Mouse (Mus musculus): Measurements from ENCODE around the gene Pex6.

Pex6 gene

DNA sequence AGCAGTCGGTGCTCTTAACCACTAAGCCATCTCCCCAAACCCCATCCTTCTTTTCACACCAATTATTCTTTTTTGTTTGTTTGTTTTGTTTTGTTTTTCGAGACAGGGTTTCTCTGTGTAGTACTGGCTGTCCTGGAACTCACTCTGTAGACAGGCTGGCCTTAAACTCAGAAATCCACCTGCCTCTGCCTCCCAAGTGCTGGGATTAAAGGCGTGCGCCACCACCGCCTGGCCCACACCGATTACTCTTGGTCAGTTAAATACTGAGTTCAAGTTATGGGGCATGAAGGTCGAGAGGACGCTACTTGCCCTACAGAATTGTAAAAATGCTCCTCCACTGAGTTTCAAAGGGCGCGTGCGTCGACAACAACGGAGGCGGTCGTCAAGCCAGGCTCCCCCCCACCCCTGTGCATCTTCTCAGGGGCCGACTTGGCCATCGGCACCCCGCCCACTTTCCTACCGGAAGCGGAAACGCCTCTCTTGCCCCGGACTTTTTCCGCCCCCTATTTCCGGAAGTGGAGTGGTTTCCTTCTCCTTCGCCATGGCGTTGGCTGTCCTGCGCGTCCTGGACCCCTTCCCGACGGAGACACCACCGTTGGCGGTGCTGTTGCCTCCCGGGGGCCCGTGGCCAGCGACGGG lies at the start of gene Pex6:
Gene Pex6, plus strand, starts transcription at position 505 of the 639 bp plus-strand sequence.
- peak; percentile 95 for DNase-seq

DNA sequence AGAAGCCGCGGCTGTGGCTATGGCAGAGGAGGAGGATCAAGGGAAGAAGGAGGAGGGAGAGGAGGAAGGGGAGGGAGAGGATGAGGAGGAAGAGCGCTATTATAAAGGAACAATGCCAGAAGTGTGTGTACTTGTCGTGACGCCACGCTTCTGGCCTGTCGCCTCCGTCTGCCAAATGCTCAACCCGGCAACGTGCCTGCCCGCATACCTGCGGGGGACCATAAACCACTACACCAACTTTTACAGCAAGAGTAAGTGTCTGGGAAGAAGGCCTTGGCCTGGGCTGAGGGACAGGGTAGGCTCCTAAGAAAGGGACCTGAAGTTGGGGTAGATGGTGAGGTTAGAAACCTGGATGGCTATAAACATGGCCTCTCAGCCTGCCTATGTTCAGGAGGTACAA lies 49.3 kb upstream of the Pex6 start:
- no peak for DNase-seq

DNA sequence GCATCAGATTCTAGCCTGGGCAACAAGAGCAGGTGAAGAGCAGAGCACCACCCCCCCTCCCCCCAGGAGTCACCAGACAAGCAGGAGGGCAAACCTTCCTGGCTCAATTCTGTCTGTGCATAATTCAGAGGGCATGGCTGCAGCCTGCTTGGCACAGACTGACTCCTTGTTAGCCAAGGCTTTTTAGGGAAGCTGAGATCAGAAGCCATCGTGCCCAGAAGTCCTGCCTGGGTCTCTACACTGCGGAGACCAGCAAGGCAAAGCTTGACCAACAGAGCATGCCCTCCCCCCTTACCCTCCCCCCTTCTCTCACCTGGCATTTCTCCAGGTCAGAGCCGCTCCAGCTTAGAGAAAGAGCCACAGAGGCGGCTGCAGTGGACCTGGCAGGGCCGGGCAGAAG lies 48.5 kb upstream of the Pex6 start:
- DNase-seq = no peak

DNA sequence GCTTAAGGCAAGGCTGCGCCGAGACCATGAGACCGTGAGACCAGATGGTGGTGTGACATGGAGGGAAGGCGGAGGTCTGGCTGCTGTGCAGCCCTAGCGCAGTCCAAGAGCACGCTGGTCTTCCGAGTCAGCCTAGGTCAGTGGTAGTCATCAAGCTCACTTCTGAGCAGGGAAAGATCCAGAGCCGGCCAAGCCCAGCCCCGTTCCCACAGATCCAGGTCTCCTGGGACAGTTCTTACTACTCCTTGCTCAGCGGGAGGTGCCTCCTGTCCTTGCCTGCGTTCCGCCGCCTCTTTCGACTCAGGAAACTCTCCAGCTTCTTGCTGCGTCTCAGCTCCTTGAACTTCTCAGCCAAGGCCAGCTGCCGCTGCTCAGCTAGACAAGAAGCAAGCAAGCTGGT lies 43.6 kb upstream of the Pex6 start:
- no peak for DNase-seq

DNA sequence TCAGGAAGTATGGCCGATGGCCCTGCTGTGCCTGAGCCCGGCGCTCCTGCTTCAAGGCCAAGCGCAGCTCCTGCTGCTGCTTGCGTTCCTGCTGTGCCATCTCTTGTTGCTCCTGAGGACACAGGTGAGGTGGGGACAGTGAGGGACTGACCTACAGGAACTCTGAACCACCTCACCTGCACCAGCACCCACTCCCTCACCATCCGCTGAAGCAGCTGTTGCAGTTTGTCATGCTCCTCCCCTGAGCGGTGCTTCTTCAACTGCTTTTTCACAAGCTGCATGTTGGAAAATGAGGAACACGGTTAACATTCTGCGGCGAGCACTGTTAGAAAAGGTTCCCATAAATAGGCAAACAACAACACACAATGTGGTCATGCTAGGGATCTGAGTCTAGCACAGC lies 41.4 kb upstream of the Pex6 start:
- no peak for DNase-seq

DNA sequence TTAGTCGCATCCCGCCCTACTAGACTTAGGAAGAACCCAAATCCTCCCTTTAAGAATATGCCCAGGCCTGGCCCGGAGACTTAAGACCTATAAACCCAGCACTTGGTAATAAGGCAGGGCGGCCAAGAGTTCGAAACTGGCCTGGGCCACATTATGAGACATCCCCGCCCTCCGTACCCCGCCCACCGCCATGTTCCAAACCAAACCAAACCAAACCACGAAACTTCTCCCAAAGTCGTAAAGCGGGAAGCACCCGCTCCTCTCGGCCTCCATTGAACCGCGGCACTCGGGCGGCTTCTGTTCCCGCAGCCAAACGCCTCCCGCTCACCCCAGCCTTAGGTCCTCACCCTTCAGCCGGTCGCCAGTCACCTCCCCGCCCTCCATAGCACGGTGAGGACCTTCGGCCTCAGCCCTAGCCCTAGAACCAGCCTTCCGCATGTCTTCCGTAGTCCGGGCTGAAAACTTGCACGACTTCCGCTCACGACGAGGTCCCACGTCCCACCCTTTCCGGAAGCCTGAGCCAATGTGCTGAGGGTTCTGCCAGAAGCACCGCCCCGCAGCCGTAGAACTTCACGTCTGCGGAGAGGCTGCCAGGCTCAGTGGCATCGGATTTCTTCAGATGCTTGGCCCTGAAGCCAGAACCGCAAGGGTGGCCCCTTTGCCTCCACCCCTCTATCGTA lies 37.3 kb upstream of the Pex6 start, which contains the start of gene Rrp36:
Gene Rrp36, minus strand, starts transcription at position 503 of the 680 bp plus-strand sequence.
- peak; percentile 88 for DNase-seq

DNA sequence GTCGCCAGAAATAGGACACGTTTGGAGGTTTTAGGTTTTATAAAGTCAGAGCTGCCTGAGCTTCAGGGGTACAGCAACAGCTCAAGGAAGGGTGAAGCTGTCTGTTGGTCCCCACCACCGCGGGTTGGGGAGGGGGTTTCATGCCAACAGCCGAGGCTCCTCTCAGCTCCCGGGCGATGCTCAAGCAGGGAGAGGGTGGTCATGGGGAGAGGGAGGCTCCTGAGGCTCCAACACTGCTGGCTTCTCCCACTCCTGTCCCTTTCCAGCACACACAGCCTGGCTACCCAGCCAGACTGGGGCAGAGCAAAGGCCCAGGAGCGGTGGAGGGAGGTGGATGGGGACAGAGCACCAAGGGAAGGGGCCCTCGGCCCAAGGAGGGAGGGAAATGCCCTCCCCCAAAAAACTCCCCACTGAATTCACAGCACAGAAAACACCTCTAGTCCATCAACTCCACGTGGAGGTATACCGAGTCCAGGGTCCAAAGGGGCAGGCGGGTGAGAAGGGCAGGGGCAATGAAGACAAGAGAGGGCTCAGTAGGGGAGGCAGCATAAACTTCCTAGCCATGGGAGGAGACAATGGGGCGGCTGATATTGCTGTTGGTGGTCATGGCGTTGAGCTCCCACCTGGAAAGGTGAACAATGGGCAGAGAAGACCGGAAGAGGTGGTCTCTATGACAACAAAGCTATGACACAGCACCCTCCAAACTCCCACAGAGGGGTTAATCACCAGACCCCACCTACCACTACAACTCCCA lies 36.6 kb upstream of the Pex6 start:
- no peak for DNase-seq

DNA sequence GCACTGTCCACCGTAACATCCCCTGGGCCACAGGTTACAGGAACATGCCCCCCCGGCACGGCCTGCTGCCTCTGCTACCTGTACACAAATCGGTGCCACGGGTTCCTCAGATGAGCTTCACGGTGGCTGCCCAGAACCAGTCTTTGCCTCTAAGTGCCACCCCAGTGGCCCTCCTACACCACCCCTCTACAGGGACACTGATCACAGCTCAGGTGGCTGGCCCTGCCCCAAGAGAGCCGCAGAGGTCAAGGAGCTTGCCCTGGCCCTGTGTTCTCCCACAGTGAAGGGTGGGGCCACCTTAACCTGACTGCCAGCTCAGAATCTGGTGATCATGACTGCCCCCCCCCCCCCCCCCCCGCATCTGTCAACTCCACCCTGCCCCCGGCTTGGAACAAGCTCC lies 32.8 kb upstream of the Pex6 start, which contains the start of gene Mea1:
Gene Mea1, plus strand, starts transcription at position 378 of the 400 bp plus-strand sequence.
- DNase-seq = no peak

DNA sequence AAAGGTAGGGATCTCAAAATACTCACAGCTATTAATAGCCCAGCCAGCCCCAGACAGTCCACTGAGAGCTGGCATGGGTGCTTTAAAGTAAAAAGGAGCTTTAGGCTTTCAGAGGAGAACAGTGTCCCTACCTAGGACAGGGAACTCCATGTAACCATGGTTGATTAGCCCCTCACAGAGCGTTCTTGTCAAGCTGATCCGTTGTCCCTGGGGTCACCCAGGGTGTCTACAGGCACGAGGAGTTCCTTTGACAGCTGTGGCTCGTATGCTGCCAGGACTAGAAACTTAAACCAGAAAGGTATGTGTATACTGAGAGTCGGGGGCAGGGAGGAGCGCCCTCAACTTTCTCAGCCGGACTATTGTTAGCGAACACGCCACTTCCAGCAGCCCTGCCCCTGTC lies 32.4 kb upstream of the Pex6 start:
- DNase-seq = no peak

DNA sequence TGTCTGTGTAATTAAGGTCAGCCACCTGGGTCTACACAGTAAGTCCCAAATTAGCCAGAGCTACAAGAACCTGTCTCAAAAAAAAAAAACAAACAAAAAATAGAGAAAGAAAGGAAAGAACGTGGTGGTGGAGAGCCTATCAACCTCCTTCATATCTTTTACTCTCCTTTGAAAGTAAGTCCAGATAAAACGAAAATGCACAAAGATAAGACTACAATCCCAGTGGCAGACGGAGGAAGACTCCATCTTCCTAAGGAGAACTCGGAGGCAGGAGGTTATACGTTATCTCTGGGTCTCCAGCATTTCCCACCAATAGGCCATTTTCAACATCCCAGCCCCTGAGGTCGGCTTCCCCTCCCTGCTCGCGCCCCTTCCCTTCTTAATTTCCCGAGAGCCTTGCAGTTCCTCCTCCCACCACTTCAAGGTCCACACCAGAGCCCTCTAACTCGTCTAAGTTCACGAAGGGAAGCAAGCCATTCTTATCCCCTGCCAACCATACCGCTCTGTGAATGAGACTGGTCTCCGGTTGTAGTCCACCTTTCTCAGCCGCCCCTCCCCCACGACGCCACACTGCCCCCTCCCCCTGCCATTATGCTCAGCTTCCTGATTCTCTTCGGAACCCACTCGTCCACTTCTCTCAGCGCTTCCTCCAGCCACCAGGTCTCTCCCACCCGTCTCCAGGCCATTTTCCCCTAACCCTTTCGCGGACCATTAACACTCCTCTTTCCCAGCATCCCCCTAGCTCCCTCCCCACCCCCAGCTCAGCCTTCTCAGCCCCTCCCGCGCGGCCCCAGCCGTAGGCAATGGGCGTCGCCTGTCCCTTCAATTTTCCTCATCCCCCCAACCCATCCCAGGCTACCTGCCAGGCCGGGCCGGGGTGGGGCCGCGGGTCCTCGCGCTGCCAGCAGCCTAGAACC lies 31.2 kb upstream of the Pex6 start:
- DNase-seq = peak; percentile 69

DNA sequence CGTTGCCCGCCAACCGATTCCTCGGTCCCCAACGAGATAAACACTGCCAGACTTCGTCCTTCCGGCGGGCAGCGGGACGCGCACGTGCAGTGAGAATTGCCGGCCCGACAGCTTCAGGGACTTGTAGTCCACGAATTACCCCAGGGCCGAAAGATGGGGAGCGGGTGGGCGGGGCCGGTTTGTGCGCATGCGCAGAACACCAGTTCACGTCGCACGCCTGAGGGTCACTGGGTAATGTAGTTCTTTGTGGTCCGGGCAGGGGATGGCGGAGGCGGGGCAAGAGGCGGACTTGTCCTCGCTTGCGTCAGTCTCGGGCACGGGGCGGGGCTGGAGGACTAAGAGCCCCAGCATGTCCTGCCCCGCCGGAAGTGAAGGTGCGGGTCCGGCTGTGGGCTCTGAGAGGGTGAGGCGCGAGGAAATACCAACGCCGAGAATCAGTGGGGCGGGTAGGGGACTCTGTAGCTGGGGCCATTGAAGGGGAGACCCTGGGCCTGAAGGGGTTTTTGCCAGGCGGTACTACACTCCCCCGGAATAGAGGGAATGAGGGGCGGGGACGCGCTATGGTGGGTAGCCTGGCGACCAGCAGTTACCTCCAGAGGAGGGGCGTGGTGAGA lies 30.4 kb upstream of the Pex6 start, which contains the start of gene Klhdc3:
Gene Klhdc3, minus strand, starts transcription at position 155 of the 614 bp plus-strand sequence.
- DNase-seq = peak; percentile 99

DNA sequence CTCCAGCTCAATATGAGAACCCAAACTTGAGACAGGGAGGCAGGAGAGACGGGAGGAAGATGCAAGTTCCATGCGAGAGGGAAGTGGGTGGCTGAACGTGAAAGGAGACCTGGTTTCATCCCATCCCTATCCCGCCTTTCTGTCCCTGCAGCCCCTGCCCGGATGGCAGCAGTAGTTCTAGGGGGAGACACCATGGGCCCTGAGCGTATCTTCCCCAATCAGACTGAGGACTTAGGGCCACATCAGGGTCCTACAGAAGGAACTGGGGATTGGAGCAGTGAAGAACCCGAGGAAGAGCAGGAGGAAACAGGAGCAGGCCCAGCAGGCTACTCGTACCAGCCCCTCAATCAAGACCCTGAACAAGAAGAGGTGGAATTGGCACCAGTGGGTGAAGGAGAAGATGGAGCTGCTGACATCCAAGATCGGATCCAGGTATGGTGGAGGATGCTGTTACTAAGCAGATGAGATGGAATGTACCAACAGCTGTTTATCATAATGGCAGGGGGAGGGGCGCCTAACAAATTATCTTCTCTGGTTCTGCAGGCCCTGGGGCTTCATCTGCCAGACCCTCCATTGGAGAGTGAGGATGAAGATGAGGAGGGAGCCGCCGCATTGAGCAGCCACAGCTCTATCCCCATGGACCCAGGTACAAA lies 29.7 kb upstream of the Pex6 start:
- DNase-seq = no peak

DNA sequence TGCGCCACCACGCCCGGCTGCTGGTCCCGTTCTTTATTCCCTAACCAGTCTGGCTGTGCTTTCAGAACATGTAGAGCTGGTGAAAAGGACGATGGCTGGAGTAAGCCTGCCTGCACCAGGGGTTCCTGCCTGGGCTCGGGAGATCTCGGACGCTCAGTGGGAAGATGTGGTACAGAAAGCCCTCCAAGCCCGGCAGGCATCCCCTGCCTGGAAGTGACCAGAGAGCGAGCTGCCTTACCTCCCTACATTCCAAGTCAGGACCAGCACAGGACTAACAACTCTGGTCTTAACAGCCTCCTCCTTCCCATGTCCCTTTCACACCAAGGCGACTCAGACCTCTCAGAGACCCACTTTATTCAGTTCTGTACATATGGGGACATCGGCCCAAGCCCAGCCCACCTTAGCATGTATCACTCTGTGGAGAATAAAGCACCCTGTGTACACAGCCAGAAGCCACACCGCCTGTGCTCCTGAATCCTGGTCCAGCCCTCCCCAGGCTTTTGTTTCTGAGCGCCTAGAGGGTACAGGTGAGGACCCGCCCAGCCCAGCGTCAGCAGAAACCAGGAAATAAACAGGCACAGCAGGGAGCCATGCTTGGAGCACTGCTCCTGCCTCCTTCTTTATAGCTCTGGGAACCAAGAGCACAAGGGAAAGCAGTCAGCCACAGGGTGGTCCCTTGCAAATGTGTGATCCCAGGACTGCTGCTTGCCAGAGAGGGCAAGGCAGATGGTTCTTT lies 28.4 kb upstream of the Pex6 start:
- DNase-seq = no peak

DNA sequence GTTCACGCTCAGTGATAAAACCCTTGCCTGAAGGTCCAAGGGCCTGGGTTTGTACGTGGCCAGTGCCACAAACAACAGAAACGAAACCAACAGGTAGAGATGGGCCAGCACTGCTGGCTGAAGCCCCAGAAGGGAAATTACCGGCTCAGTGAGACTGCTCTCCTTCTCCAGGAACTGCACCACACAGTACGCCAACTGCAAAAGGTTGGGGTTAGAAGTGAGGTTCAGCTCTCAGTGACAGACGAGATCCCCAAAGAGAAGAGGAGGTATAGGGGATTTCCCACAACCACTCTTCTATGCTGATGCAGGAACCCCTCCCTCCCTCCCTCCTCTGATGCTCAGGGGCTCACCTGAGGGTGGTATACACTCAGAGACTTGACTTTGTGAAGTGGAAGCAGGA lies 25.4 kb upstream of the Pex6 start:
- no peak for DNase-seq

DNA sequence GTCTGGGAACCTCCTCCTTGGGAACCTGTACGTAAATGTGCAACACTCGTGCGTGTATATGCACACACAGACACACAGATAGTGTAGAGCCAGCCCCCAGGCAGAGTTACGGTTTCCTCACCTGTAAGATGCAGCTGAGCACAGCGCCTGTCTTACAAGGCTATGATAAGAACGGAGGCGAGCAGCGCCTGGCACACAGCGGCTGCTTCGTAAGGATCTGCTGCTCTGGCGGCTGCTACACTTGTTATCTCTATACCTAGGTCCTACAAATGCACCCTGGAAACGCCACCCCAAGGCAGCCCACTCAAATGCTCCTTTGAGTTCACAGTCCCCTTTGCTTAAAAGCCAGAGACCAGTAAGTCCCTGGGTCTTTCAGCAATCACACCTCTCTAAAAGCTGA lies 20.6 kb upstream of the Pex6 start:
- DNase-seq = no peak

DNA sequence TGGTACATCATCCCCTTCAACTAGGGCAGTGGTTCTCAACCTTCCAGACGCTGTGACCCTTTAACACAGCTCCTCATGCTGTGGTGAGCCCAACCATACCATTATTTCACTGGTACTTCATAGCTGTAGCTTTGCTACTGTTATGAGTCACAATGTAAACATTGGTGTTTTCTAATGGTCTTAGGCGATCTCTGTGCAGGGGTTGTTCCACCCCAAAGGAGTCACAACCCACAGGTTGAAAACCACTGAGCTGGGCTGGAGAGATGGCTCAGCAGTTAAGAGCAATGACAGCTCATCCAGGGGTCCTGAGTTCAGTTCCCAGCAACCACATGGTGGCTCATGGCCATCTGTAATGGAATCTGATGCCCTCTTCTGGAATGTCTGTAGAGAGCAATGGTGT lies 19.9 kb upstream of the Pex6 start:
- no peak for DNase-seq

DNA sequence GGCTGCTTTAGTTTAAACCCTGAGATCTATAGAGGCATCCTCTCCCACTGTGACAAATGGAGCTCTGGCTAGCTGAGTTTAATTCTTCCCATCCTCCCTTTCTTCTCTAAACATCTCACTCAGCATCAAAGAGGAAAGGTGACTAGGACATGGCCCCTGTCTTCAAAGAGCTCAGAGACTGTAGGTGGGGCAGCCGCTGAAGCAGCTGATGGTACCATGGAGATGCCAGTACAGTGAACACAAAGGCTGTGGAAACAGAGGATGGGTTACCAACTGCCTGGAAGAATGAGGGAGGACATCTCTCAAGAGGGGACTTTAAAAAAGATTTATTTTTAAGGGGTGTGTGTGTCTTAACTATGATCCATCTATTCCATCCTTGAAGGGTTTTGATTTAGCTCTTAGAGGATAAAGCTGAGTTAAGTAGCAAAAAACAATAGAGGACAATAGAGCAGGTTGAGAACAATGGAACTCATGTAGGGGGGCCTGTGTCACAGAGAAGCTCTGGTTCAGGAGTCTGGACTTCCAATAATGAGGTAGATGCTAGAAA lies 16.7 kb upstream of the Pex6 start:
- no peak for DNase-seq

DNA sequence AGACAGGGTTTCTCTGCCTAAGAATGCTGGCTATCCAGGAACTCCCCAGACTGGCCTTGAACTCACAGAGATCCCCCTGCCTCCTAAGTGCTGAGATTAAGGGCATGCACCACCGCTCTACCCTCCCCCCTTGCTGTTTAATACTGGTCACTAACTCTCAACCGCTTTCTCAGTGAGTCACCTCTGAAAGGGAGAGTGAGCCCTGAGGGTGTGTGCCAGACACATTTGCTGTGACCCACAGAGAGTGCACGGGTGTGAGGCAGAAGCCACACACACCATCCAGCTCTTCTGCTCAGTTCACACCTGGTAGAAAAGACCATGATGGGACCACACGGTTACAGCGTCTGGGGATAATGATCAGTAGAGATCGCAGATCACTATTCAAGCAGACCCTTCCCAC lies 12.7 kb upstream of the Pex6 start:
- no peak for DNase-seq

DNA sequence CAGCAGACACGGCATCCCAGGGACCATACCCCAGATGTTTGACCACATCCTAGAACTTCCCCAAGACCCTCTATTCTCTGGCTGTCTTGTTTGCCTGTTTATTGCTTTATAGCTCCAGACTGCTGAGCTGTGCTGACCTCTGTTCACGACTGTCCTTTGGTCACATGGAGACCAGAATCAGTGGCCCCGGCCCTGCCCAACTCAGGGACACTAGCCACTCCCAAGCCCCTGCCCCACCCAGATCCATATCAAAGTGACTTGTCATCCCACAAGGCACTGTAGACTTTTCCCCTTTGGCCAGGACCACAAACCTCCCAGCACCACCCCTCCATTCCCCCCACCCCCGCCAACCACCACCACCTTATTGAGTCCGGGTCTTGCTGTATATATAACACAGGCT lies 12.0 kb upstream of the Pex6 start:
- no peak for DNase-seq

DNA sequence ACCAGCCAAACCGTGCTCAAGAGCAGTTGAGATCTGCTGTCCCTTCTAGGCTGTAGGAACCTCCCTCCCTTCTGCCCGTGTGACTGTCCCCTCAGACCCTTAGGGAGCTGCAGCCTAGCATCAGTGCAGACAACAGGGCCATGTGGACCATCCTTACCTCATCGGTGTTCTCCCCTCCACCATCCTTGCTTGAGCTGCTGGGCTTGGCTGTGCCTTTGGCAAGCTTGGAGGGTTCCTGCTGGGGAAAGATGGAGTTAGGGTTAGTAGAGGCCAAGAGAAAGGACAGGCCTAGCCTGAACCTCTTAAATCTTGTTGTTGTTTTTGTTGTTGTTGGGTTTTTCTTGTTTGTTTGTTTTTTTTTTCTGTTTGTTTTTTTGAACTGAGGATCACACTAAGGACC lies 11.4 kb upstream of the Pex6 start:
- DNase-seq = no peak

DNA sequence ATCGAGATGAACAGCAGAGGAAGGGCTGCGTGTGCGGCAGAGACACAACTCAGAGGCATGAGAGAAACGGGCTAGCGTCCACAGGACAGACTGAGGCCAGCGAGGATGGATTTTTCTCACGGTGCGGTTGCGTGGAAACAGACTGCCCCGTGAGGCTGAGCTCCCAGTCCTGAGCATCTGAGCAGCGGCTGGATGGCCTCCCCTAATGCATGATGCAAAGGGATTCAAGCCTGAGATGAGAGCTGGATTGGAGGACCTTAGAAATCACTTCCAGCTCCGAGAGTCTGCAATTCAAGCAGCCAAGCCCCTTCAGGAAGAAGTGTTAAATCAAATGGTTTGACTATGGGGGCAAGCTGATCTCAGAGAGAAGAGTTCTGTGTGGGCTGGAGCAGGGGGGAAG lies 9.8 kb upstream of the Pex6 start:
- no peak for DNase-seq

Data from right cerebral cortex, postnatal 14 days (tissue).